Mouse (Mus musculus) hindbrain, embryonic 14.5 days (tissue): ENCODE measurements around the gene Lcorl. TPM values are rescaled to one million over a fixed set of nuclear protein-coding genes. Genes with fewer than 3 reads are reported as not detected.

ENCODE experiments used
- ATAC-seq: fragments of 200-750 bp; cut with Nextera tagmentation; 2 replicates; pipeline ENCODE4 v1.8.0; 2017; ENCODE audit warnings: moderate number of reproducible peaks, mild to moderate bottlenecking, moderate TSS enrichment, moderate library complexity; ENCODE audit not compliant: low FRiP score
- DNase-seq: peaks from one replicate; pipeline ENCODE4 v3.0.0-alpha.2; 2015; ENCODE audit warnings: low spot score
- H3K27ac ChIP-seq: fragments of 300-500 bp; sonication (generic); 2 replicates; pipeline ENCODE4 v1.5.1; 2014; ENCODE audit warnings: mild to moderate bottlenecking, moderate library complexity
- H3K27me3 ChIP-seq: fragments of 300-500 bp; sonication (generic); 2 replicates; pipeline ENCODE4 v1.6.1; 2014; ENCODE audit warnings: mild to moderate bottlenecking, low read length, mixed read lengths; ENCODE audit not compliant: control insufficient read depth, insufficient read depth
- H3K36me3 ChIP-seq: fragments of 300-500 bp; sonication (generic); replicated peaks from 2 replicates; pipeline ENCODE4 v1.6.1; 2014; ENCODE audit not compliant: control insufficient read depth, insufficient read depth
- H3K4me1 ChIP-seq: fragments of 300-500 bp; sonication (generic); replicated peaks from 2 replicates; pipeline ENCODE4 v1.6.1; 2014; ENCODE audit warnings: antibody characterized with exemption, low read length, mixed read lengths; ENCODE audit not compliant: control insufficient read depth, insufficient read depth
- H3K4me2 ChIP-seq: fragments of 300-500 bp; sonication (generic); replicated peaks from 2 replicates; pipeline ENCODE4 v1.6.1; 2014; ENCODE audit warnings: mild to moderate bottlenecking, moderate library complexity
- H3K4me3 ChIP-seq: fragments of 300-500 bp; sonication (generic); replicated peaks from 2 replicates; pipeline ENCODE4 v1.5.1; 2014; ENCODE audit warnings: mild to moderate bottlenecking, low read length
- H3K9ac ChIP-seq: fragments of 300-500 bp; sonication (generic); 2 replicates; pipeline ENCODE4 v1.6.1; 2014
- H3K9me3 ChIP-seq: fragments of 300-500 bp; sonication (generic); 2 replicates; pipeline ENCODE4 v1.6.1; 2016; ENCODE audit warnings: low read length; ENCODE audit not compliant: control insufficient read depth
- WGBS: fragments of 180-500 bp; shearing (Covaris S2); extraction: QIAGEN DNeasy Blood & Tissue Kit; methylation state at CpG from one replicate; pipeline ENCODE4 v1.1.7; 2014; 5-methylcytosine and 5-hydroxymethylcytosine counted together
- polyA plus RNA-seq: library from polyadenylated mRNA; unstranded; fragments of >200 nt; fragmentation: Nextera tagmentation; extraction: Ambion mirVana; gene quantifications from 2 replicates; pipeline ENCODE4 v1.2.1, GENCODE M21; 2014

The Lcorl gene
- polyA plus RNA-seq, 1 experiment from 2014 or later = 62.9 TPM

GRCm38 (mm10) chr5:45685243-45685642, 172.2 kb downstream of the Lcorl start:
- Histone ChIP-seq H3K4me3 (no peak overlapping the region), H3K9me3 (no peaks in the 10 kb centered on the region), H3K4me2 (no peak overlapping the region), H3K4me1 (no peaks in the 10 kb centered on the region), H3K27me3 (no peaks in the 10 kb centered on the region), H3K9ac (no peak overlapping the region), H3K36me3 (no peaks in the 10 kb centered on the region), H3K27ac (no peak overlapping the region)
- DNase-seq = no peak
- no peak for ATAC-seq
- WGBS = 92% methylated on average over 2 of the region's 2 CpGs

DNA sequence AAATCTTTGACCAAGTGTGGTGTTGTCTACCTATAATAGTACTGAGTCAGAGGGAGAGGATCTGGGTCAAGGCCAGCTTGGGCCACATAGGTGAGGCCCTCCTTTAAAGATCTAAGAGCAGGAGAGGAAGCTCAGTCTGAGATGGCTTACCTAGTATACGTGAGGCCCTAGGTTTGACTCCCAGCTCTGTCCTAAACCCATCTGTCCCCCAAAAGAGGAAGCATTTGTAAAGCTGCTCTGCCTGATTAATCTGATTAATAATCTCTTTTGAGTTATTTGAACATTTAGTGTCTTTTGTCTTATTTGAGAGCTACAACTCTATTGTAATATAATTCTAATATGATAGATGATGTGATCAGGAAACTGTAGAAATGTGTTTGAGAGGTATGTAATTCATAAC, 174.0 kb downstream of the Lcorl start:
- ATAC-seq = no peak

DNA sequence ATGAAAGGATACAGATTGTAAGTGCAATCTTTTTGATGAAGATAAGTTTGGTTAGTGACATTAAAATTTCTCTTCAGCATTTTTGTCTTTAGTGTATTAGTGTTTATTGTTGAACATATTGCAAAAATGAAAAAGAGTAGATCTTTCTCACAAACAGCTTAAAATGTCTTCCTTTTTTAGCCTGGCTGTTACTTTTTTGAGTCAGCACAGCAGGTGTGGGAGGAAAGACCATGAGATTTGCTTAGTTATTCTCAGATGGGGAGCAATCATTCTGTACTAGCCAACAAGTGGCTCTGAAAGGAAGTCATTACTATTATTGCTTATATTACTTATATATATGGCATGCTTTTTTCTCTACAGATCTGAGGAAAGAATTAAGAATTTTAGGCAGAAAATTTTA, 177.5 kb downstream of the Lcorl start:
- Histone ChIP-seq H3K9ac (no peak overlapping the region), H3K4me1 (no peaks in the 10 kb centered on the region), H3K4me3 (no peak overlapping the region), H3K27me3 (no peaks in the 10 kb centered on the region), H3K4me2 (no peak overlapping the region), H3K9me3 (no peaks in the 10 kb centered on the region), H3K27ac (no peak overlapping the region), H3K36me3 (no peaks in the 10 kb centered on the region)
- DNase-seq (no peak), ATAC-seq (no peak)

More for the DNA sequence above, 174.0 kb downstream of the Lcorl start:
- Histone ChIP-seq H3K27ac (no peak overlapping the region), H3K9me3 (no peaks in the 10 kb centered on the region), H3K4me1 (no peaks in the 10 kb centered on the region), H3K27me3 (no peaks in the 10 kb centered on the region), H3K9ac (no peak overlapping the region), H3K36me3 (no peaks in the 10 kb centered on the region), H3K4me2 (no peak overlapping the region), H3K4me3 (no peak overlapping the region)
- WGBS = 89% methylated on average over 1 of the region's 1 CpGs
- DNase-seq = no peak

DNA sequence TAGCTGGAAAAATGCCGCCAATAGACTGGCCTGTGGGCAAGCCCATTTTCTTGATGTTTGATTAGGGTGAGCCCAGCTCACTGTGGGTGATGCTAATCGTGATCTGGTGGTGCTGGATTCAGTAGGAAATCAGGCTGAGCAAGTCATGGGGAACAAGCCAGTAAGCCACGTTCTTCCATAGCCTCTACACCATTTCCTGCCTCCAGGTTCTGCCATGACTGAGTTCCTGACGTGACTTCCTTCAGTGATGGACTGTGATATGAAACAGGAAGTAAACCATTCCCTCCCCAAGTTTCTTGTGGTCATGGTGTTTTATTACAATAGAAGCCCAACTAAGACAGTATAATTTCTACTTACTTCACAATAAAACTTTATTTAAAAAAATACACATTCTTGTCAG, 179.8 kb downstream of the Lcorl start:
- Histone ChIP-seq H3K27me3 (no peaks in the 10 kb centered on the region), H3K9me3 (no peaks in the 10 kb centered on the region), H3K4me3 (no peak overlapping the region), H3K9ac (no peak overlapping the region), H3K4me2 (no peak overlapping the region), H3K27ac (no peak overlapping the region), H3K36me3 (no peaks in the 10 kb centered on the region), H3K4me1 (no peaks in the 10 kb centered on the region)
- ATAC-seq (no peak), DNase-seq (no peak)
- 89% methylated on average over 4 of the region's 4 CpGs for WGBS

GRCm38 (mm10) chr5:45675032-45675431, 182.4 kb downstream of the Lcorl start:
- ATAC-seq (no peak), DNase-seq (no peak)
- Histone ChIP-seq H3K9me3 (no peaks in the 10 kb centered on the region), H3K4me1 (no peaks in the 10 kb centered on the region), H3K9ac (no peak overlapping the region), H3K27ac (no peak overlapping the region), H3K36me3 (no peaks in the 10 kb centered on the region), H3K4me2 (no peak overlapping the region), H3K27me3 (no peaks in the 10 kb centered on the region), H3K4me3 (no peak overlapping the region)
- WGBS = 96% methylated on average over 1 of the region's 1 CpGs

- 55% methylated on average over 5 of the region's 5 CpGs for WGBS
- Histone ChIP-seq H3K9ac (no peak overlapping the region), H3K4me2 (peak overlapping the region; percentile 81), H3K4me3 (peak overlapping the region; percentile 77; the same call in 1 of the 2 replicates), H3K9me3 (no peaks in the 10 kb centered on the region), H3K27me3 (no peaks in the 10 kb centered on the region), H3K36me3 (no peaks in the 10 kb centered on the region), H3K27ac (no peak overlapping the region), H3K4me1 (peaks cover 6% of the 10 kb centered on the region)
- no peak for DNase-seq
- no peak for ATAC-seq
Measured at GRCm38 (mm10) chr5:45670894-45671494, 186.4 kb downstream of the Lcorl start.

- ATAC-seq (no peak), DNase-seq (peak; percentile 26)
- Histone ChIP-seq H3K27me3 (no peaks in the 10 kb centered on the region), H3K4me3 (peak overlapping the region; percentile 77), H3K9ac (peak overlapping the region; percentile 61), H3K4me1 (peaks cover 6% of the 10 kb centered on the region), H3K36me3 (no peaks in the 10 kb centered on the region), H3K9me3 (no peaks in the 10 kb centered on the region), H3K4me2 (peak overlapping the region; percentile 81), H3K27ac (no peak overlapping the region)
- under 1% methylated on average over 13 of the region's 13 CpGs for WGBS
Measured at GRCm38 (mm10) chr5:45670280-45670670, 187.1 kb downstream of the Lcorl start.

DNA sequence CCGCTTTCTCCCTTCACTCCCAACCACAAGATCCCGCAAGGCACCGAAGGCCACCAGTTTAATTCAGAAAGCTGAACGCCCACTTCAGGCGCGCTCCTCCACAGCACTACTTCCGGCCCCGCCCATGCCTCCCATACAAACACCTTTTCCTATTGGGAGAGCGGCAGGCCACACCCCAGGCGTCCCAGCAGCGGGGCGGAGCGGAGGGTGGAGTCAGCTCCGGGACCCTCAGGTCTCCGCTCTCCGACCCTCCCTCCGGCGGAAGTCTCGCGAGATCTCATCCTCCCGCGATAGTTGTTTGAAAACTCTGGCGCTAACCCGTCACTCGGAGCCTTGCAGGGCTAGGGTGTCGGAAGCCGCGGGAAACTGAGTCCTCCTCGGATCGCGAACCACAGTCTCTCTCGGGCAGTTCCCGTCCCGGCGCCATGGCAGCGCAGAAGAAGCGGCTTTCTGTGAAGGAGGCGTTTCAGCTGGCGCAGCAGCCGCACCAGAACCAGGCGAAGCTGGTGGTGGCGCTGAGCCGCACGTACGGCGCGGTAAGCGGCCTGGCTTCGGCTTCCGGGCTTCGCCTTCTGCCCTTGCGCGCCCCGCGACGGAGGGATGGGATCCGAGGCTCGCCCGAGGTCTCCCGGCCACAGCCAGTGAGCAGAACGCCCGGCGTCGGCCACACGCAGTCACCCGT, 187.7 kb downstream of the Lcorl start, which contains the start of gene Ncapg:
Gene Ncapg (plus strand): TSS at position 322 of the 682 bp plus-strand sequence.
- H3K9me3 ChIP-seq = no peaks in the 10 kb centered on the region
- peak within 1 kb of the TSS; percentile 77 for H3K4me3 ChIP-seq
- H3K36me3 ChIP-seq = no peaks in the 10 kb centered on the region
- H3K27me3 ChIP-seq = no peaks in the 10 kb centered on the region
- H3K27ac ChIP-seq = peak within 1 kb of the TSS; percentile 45
- H3K4me1 ChIP-seq = peaks cover 6% of the 10 kb centered on the region
- WGBS = under 1% methylated on average over 66 of the region's 66 CpGs
- ATAC-seq (peak; percentile 100), DNase-seq (peak; percentile 100)
- H3K9ac ChIP-seq = peak within 1 kb of the TSS; percentile 78
- peak within 1 kb of the TSS; percentile 81 for H3K4me2 ChIP-seq

GRCm38 (mm10) chr5:45669234-45669597, 188.2 kb downstream of the Lcorl start:
- Histone ChIP-seq H3K36me3 (no peaks in the 10 kb centered on the region), H3K4me3 (peak overlapping the region; percentile 77), H3K4me2 (peak overlapping the region; percentile 81), H3K9ac (peak overlapping the region; percentile 78), H3K27me3 (no peaks in the 10 kb centered on the region), H3K9me3 (no peaks in the 10 kb centered on the region), H3K4me1 (peaks cover 6% of the 10 kb centered on the region), H3K27ac (peak overlapping the region; percentile 45)
- DNase-seq = peak; percentile 29
- under 1% methylated on average over 27 of the region's 27 CpGs for WGBS
- ATAC-seq = peak; percentile 77
